Mouse (Mus musculus) G1E (cell line): ENCODE results near the gene Wdr81.

Experiments
- CTCF ChIP-seq: IDR thresholded peaks from 2 replicates; pipeline ENCODE4 v1.5.1; 2012; ENCODE audit warnings: low read depth, low read length, inconsistent platforms, mixed read lengths
- GATA1 ChIP-seq: IDR thresholded peaks from 2 replicates; pipeline ENCODE4 v1.6.1; 2012; ENCODE audit warnings: borderline replicate concordance, low read length, inconsistent platforms, mixed read lengths
- GATA2 ChIP-seq: IDR thresholded peaks from 2 replicates; pipeline ENCODE4 v1.6.1; 2012; ENCODE audit warnings: low read depth, low read length, inconsistent platforms, borderline replicate concordance
- POLR2AphosphoS5 ChIP-seq: IDR thresholded peaks from 2 replicates; pipeline ENCODE4 v1.6.1; 2012; ENCODE audit warnings: low read depth, low read length, inconsistent platforms; ENCODE audit not compliant: insufficient replicate concordance
- TAL1 ChIP-seq: conservative IDR thresholded peaks from 2 replicates; pipeline ENCODE4 v1.6.1; 2012; ENCODE audit warnings: low read depth, low read length, inconsistent platforms, mixed read lengths

DNA sequence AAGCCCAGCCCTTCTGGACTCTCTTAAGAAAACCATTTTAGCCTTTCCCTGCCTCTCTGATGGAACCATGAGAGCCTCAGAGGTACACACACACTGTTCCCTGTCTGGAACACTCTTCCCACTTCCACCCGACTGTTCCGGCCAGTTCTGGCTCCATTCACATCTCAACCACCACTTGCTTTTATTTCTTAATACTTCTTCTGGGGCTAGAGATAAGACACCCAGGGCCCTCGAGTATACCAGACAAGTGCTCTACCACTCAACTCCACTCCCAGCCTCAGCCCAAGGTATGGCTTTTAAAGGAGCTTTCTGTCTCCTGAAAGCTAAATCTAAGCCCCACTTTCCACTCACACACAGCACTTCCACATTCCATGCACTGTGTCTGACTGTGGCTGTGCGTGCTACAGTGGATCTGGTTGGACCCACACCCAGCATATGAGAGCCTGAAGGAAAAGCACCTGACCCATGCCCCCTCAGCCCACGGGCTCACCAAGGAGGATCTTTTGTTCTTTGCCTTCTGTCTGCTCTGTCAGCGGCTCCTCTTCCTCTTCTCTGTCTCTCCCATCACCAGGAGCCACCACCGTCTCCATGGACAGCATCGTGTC lies 4.1 kb downstream of the Wdr81 start:
- TF ChIP-seq CTCF, result no peak
- no peak for TF ChIP-seq POLR2AphosphoS5
- TF ChIP-seq GATA1, result no peak
- peak; percentile 39 for TF ChIP-seq TAL1
- TF ChIP-seq GATA2, result no peak
